Mouse (Mus musculus): ENCODE data around the gene Gmnn.

Gmnn gene

GRCm38 (mm10) chr13:24712581-24713130 is 49.1 kb downstream of the Gmnn start:
- no peak for DNase-seq (ENCODE audit: low read depth in 1 of 2, low spot score in 2 of 2)

GRCm38 (mm10) chr13:24710968-24711367 is 50.8 kb downstream of the Gmnn start:
- DNase-seq (ENCODE audit: low read depth in 1 of 2, low spot score in 2 of 2), result no peak

GRCm38 (mm10) chr13:24709656-24710396 is 51.9 kb downstream of the Gmnn start:
- no peak for DNase-seq (ENCODE audit: low read depth in 1 of 2, low spot score in 2 of 2)

GRCm38 (mm10) chr13:24702128-24702527 is 59.6 kb downstream of the Gmnn start:
- DNase-seq (ENCODE audit: low read depth in 1 of 2, low spot score in 2 of 2), result no peak

All from monocyte, adult 2 months (primary cell).